Mouse (Mus musculus): ENCODE results near the gene Ttc8. TPM values are rescaled to one million over a fixed set of nuclear protein-coding genes. Genes with fewer than 3 reads are reported as not detected.

Gene Ttc8
- total and polyA plus RNA-seq, 3 experiments, result 4.5 to 6.8 (median 4.9) TPM

- peak; percentile 15; the same call in 1 of the 2 replicates for TF ChIP-seq CHD2 (IDR thresholded peaks at IDR 0.05; ENCODE audit: low read length)
- no peak for TF ChIP-seq USF2 (conservative IDR thresholded peaks at IDR 0.05; ENCODE audit: low read depth, low read length)
- TF ChIP-seq ZNF384 (IDR thresholded peaks at IDR 0.05; ENCODE audit: low read depth, low read length), result no peak
- peak; percentile 25; the same call in 1 of the 2 replicates for TF ChIP-seq RCOR1 (conservative IDR thresholded peaks at IDR 0.05; ENCODE audit: low read depth, low read length)
- no peak for TF ChIP-seq ELF1 (IDR thresholded peaks at IDR 0.05; ENCODE audit: low read depth, low read length)
- TF ChIP-seq POLR2A (IDR thresholded peaks at IDR 0.05; ENCODE audit: low read depth, low read length), result peak; percentile 38; the same call in 1 of the 2 replicates
- TF ChIP-seq UBTF (IDR thresholded peaks at IDR 0.05; ENCODE audit: low read depth, low read length), result no peak
Observed at GRCm38 (mm10) chr12:98974157-98974804, 53.9 kb downstream of the Ttc8 start (continued).

GRCm38 (mm10) chr12:98981081-98981480 is 60.7 kb downstream of the Ttc8 start:
- Histone ChIP-seq H3K9ac (ENCODE audit: insufficient read depth, low read depth) (no peak overlapping the region), H3K4me3 (replicated peaks in 1 of 3; ENCODE audit: low read depth in 2 of 3, low read length in 2 of 3, poor library complexity in 1 of 3) (no peak overlapping the region), H3K27ac (ENCODE audit: insufficient read depth, low read depth) (no peak overlapping the region), H3K36me3 (replicated peaks in 1 of 2; ENCODE audit: control insufficient read depth in 1 of 2, insufficient read depth in 1 of 2, low read length in 1 of 2) (peaks cover 0 to 15% of the 10 kb centered on the region in 2 experiments), H3K9me3 (replicated peaks; ENCODE audit: low read length) (no peaks in the 10 kb centered on the region), H3K79me2 (replicated peaks; ENCODE audit: control insufficient read depth, extremely low read depth, insufficient read depth, poor library complexity, severe bottlenecking) (no peaks in the 10 kb centered on the region), H3K4me1 (ENCODE audit: control insufficient read depth in 1 of 2, insufficient read depth in 2 of 2) (peaks cover 0 to 1% of the 10 kb centered on the region in 2 experiments; a peak in 1 of 4 replicates), H3K4me2 (ENCODE audit: insufficient read depth, low read depth, poor library complexity, severe bottlenecking) (no peak overlapping the region), H3K27me3 (replicated peaks) (no peaks in the 10 kb centered on the region)
- in situ Hi-C loops (cut with MboI; ENCODE audit: low pct_ligation_motif_present, low pct_unique_long_range_greater_than_20kb, low sequenced_read_pairs), result no loop called here
- no peak for DNase-seq (ENCODE audit: extremely low read depth)
- dilution Hi-C loops (cut with MboI; ENCODE audit: extremely low pct_ligation_motif_present, extremely low pct_unique_long_range_greater_than_20kb, low sequenced_read_pairs), result no loop called here
- TF ChIP-seq ELF1 (IDR thresholded peaks at IDR 0.05; ENCODE audit: low read depth, low read length) (no peak), CHD2 (IDR thresholded peaks at IDR 0.05; ENCODE audit: low read length) (no peak), CTCF (conservative IDR thresholded peaks at IDR 0.05 in 1 of 2, IDR thresholded peaks at IDR 0.05 in 1 of 2; ENCODE audit: low read depth in 2 of 2, low read length in 2 of 2) (no peak), ETS1 (conservative IDR thresholded peaks at IDR 0.05; ENCODE audit: low read depth, low read length) (no peak), USF2 (conservative IDR thresholded peaks at IDR 0.05; ENCODE audit: low read depth, low read length) (no peak), TCF12 (IDR thresholded peaks at IDR 0.05; ENCODE audit: low read depth, low read length) (no peak), MAFK (IDR thresholded peaks at IDR 0.05; ENCODE audit: insufficient replicate concordance, low read length) (no peak), POLR2A (IDR thresholded peaks at IDR 0.05; ENCODE audit: low read depth, low read length) (no peak)

GRCm38 (mm10) chr12:98984785-98985184 is 64.4 kb downstream of the Ttc8 start:
- H3K4me2 ChIP-seq (ENCODE audit: insufficient read depth, low read depth, poor library complexity, severe bottlenecking), result no peak overlapping the region
- in situ Hi-C loops (cut with MboI; ENCODE audit: low pct_ligation_motif_present, low pct_unique_long_range_greater_than_20kb, low sequenced_read_pairs) (no loop called here), dilution Hi-C loops (cut with MboI; ENCODE audit: extremely low pct_ligation_motif_present, extremely low pct_unique_long_range_greater_than_20kb, low sequenced_read_pairs) (no loop called here)
- no peak overlapping the region for H3K27ac ChIP-seq (ENCODE audit: insufficient read depth, low read depth)
- no peak overlapping the region for H3K9ac ChIP-seq (ENCODE audit: insufficient read depth, low read depth)
- no peak for DNase-seq (ENCODE audit: extremely low read depth)
- no peak for TF ChIP-seq ZKSCAN1 (IDR thresholded peaks at IDR 0.05; ENCODE audit: borderline replicate concordance, low read depth, low read length)
- no peak for TF ChIP-seq IRF4 (IDR thresholded peaks at IDR 0.05; ENCODE audit: low read depth, low read length)
- no peak for TF ChIP-seq PAX5 (IDR thresholded peaks at IDR 0.05; ENCODE audit: low read length)
- no peak for TF ChIP-seq MAFK (IDR thresholded peaks at IDR 0.05; ENCODE audit: insufficient replicate concordance, low read length)
- no peak for TF ChIP-seq CHD2 (IDR thresholded peaks at IDR 0.05; ENCODE audit: low read length)
- no peak for TF ChIP-seq EP300 (IDR thresholded peaks at IDR 0.05; ENCODE audit: low read length)
- TF ChIP-seq UBTF (IDR thresholded peaks at IDR 0.05; ENCODE audit: low read depth, low read length), result no peak
- TF ChIP-seq POLR2AphosphoS2 (IDR thresholded peaks at IDR 0.05; ENCODE audit: low read depth, low read length), result no peak
- TF ChIP-seq ZC3H11A (IDR thresholded peaks at IDR 0.05; ENCODE audit: low read depth, low read length), result no peak
- TF ChIP-seq TCF12 (IDR thresholded peaks at IDR 0.05; ENCODE audit: low read depth, low read length), result no peak
- no peak for TF ChIP-seq POLR2A (IDR thresholded peaks at IDR 0.05; ENCODE audit: low read depth, low read length)
- TF ChIP-seq MEF2A (IDR thresholded peaks at IDR 0.05; ENCODE audit: borderline replicate concordance, low read depth, low read length), result no peak
- no peak overlapping the region for H3K4me3 ChIP-seq (replicated peaks in 1 of 3; ENCODE audit: low read depth in 2 of 3, low read length in 2 of 3, poor library complexity in 1 of 3)
- no peaks in the 10 kb centered on the region for H3K4me1 ChIP-seq (ENCODE audit: control insufficient read depth in 1 of 2, insufficient read depth in 2 of 2)
- H3K36me3 ChIP-seq (replicated peaks in 1 of 2; ENCODE audit: control insufficient read depth in 1 of 2, insufficient read depth in 1 of 2, low read length in 1 of 2), result peaks cover 0 to 4% of the 10 kb centered on the region in 2 experiments
- H3K27me3 ChIP-seq (replicated peaks), result no peaks in the 10 kb centered on the region
- no peaks in the 10 kb centered on the region for H3K9me3 ChIP-seq (replicated peaks; ENCODE audit: low read length)
- no peaks in the 10 kb centered on the region for H3K79me2 ChIP-seq (replicated peaks; ENCODE audit: control insufficient read depth, extremely low read depth, insufficient read depth, poor library complexity, severe bottlenecking)

Measured in CH12.LX (cell line).